Mouse (Mus musculus) right cerebral cortex, postnatal 10 days (tissue): ENCODE results near the gene Gpr33.

Experiments used
- DNase-seq, 2 experiments: peaks; one replicate each; pipeline ENCODE4 v3.0.0; 2021; ENCODE audit warnings: low spot score in 2 of 2

The Gpr33 gene

GRCm38 (mm10) chr12:52027963-52028362 lies at the start of gene Gpr33:
Gpr33 (minus strand) TSS chr12:52028063.
- no peak for DNase-seq

GRCm38 (mm10) chr12:52049324-52049723 lies 21.5 kb upstream of the Gpr33 start:
- DNase-seq: no peak

GRCm38 (mm10) chr12:52046371-52046770 lies 18.5 kb upstream of the Gpr33 start:
- DNase-seq: no peak

GRCm38 (mm10) chr12:52042818-52043336 lies 15.0 kb upstream of the Gpr33 start:
- peak; percentile 34 to 46 for DNase-seq

GRCm38 (mm10) chr12:52038352-52038751 lies 10.5 kb upstream of the Gpr33 start:
- no peak for DNase-seq

GRCm38 (mm10) chr12:52034956-52035355 lies 7.1 kb upstream of the Gpr33 start:
- no peak for DNase-seq

GRCm38 (mm10) chr12:52032276-52032675 lies 4.4 kb upstream of the Gpr33 start:
- DNase-seq: no peak

- DNase-seq: no peak
Observed at GRCm38 (mm10) chr12:52014494-52015029, 13.3 kb downstream of the Gpr33 start.

- DNase-seq: no peak
Observed at GRCm38 (mm10) chr12:52014044-52014443, 13.8 kb downstream of the Gpr33 start.

- no peak for DNase-seq
Observed at GRCm38 (mm10) chr12:52013274-52013673, 14.6 kb downstream of the Gpr33 start.

- DNase-seq: no peak
Observed at GRCm38 (mm10) chr12:52012159-52012558, 15.7 kb downstream of the Gpr33 start.

- no peak for DNase-seq
Observed at GRCm38 (mm10) chr12:52010630-52010961, 17.3 kb downstream of the Gpr33 start.

- no peak for DNase-seq
Observed at GRCm38 (mm10) chr12:52009928-52010629, 17.8 kb downstream of the Gpr33 start.

- DNase-seq: no peak
Observed at GRCm38 (mm10) chr12:52006633-52006994, 21.2 kb downstream of the Gpr33 start.

GRCm38 (mm10) chr12:52005877-52006632 lies 21.8 kb downstream of the Gpr33 start, which contains the start of gene Dtd2:
Dtd2 (minus strand) TSS chr12:52006501.
- DNase-seq: peak; percentile 95 to 97

- no peak for DNase-seq
Observed at GRCm38 (mm10) chr12:52002746-52003145, 25.1 kb downstream of the Gpr33 start.

GRCm38 (mm10) chr12:52001544-52001943 lies 26.3 kb downstream of the Gpr33 start:
- DNase-seq: peak; percentile 79 to 81

- DNase-seq: no peak
Observed at GRCm38 (mm10) chr12:51998366-51998932, 29.4 kb downstream of the Gpr33 start.

- DNase-seq: no peak
Observed at GRCm38 (mm10) chr12:51995738-51996536, 31.9 kb downstream of the Gpr33 start.

GRCm38 (mm10) chr12:51990629-51991028 lies 37.2 kb downstream of the Gpr33 start:
- DNase-seq: no peak

GRCm38 (mm10) chr12:51988536-51988935 lies 39.3 kb downstream of the Gpr33 start:
- no peak for DNase-seq

GRCm38 (mm10) chr12:51985826-51986225 lies 42.0 kb downstream of the Gpr33 start:
- DNase-seq: no peak
